Mouse (Mus musculus) small intestine, adult 2 months (tissue): ENCODE measurements around the gene Samd4b.

Source experiments
- CTCF ChIP-seq: fragments of 200-500 bp; IDR thresholded peaks from 2 replicates; pipeline ENCODE4 v1.5.1; 2012; ENCODE audit warnings: low read depth, mild to moderate bottlenecking, control low read depth, inconsistent platforms, low read length, moderate library complexity, mixed read lengths; ENCODE audit not compliant: insufficient replicate concordance, insufficient read length; ENCODE audit errors: extremely low read depth
- POLR2A ChIP-seq: fragments of 200-500 bp; IDR thresholded peaks from 2 replicates; pipeline ENCODE4 v1.6.1; 2012; ENCODE audit warnings: low read depth, mild to moderate bottlenecking, control low read depth, inconsistent platforms, low read length, moderate library complexity

GRCm38 (mm10) chr7:28545048-28545890, 52.7 kb downstream of the Samd4b start:
- TF ChIP-seq CTCF (no peak), POLR2A (no peak)
